Mouse (Mus musculus): ENCODE data around the gene Olfr648. TPM values are rescaled to one million over a fixed set of nuclear protein-coding genes. Genes with fewer than 3 reads are reported as not detected.

Gene Olfr648
- polyA plus RNA-seq, 1 experiment from 2014 or later: 0.24 TPM

Other genes with a start within 250 kb of the Olfr648 start
- gene Olfr632, start 249.0 kb downstream of the Olfr648 start, polyA plus RNA-seq (2015; fragmentation: Nextera tagmentation; extraction: Ambion mirVana): not detected in 2 replicates
- gene Olfr633, start 239.0 kb downstream of the Olfr648 start, polyA plus RNA-seq (2015; fragmentation: Nextera tagmentation; extraction: Ambion mirVana): not detected in 2 replicates
- not detected in 2 replicates for gene Olfr635, start 212.2 kb downstream of the Olfr648 start, polyA plus RNA-seq (2015; fragmentation: Nextera tagmentation; extraction: Ambion mirVana)
- not detected in 2 replicates for gene Olfr638, start 184.6 kb downstream of the Olfr648 start, polyA plus RNA-seq (2015; fragmentation: Nextera tagmentation; extraction: Ambion mirVana)
- gene Olfr639, start 166.1 kb downstream of the Olfr648 start, polyA plus RNA-seq (2015; fragmentation: Nextera tagmentation; extraction: Ambion mirVana): 0.03 TPM in 1 of 2 replicates, not detected in the other
- gene Olfr640, start 157.8 kb downstream of the Olfr648 start, polyA plus RNA-seq (2015; fragmentation: Nextera tagmentation; extraction: Ambion mirVana): not detected in 2 replicates
- not detected in 2 replicates for gene Olfr641, start 147.9 kb downstream of the Olfr648 start, polyA plus RNA-seq (2015; fragmentation: Nextera tagmentation; extraction: Ambion mirVana)
- not detected in 2 replicates for gene Olfr642, start 130.7 kb downstream of the Olfr648 start, polyA plus RNA-seq (2015; fragmentation: Nextera tagmentation; extraction: Ambion mirVana)
- not detected in 2 replicates for gene 4930516K23Rik, start 121.9 kb downstream of the Olfr648 start, polyA plus RNA-seq (2015; fragmentation: Nextera tagmentation; extraction: Ambion mirVana)
- gene Olfr644, start 111.5 kb downstream of the Olfr648 start, polyA plus RNA-seq (2015; fragmentation: Nextera tagmentation; extraction: Ambion mirVana): not detected in 2 replicates
- gene Olfr645, start 97.9 kb downstream of the Olfr648 start, polyA plus RNA-seq (2015; fragmentation: Nextera tagmentation; extraction: Ambion mirVana): not detected in 2 replicates
- not detected in 2 replicates for gene Olfr646, start 78.5 kb downstream of the Olfr648 start, polyA plus RNA-seq (2015; fragmentation: Nextera tagmentation; extraction: Ambion mirVana)
- not detected in 2 replicates for gene Ubqln5, start 53.6 kb downstream of the Olfr648 start, polyA plus RNA-seq (2015; fragmentation: Nextera tagmentation; extraction: Ambion mirVana)
- gene Olfr643, start 46.0 kb downstream of the Olfr648 start, polyA plus RNA-seq (2015; fragmentation: Nextera tagmentation; extraction: Ambion mirVana): not detected in 2 replicates
- gene Ubqln3, start 40.1 kb downstream of the Olfr648 start, polyA plus RNA-seq (2015; fragmentation: Nextera tagmentation; extraction: Ambion mirVana): not detected in 2 replicates
- not detected in 2 replicates for gene Ubqlnl, start 32.8 kb downstream of the Olfr648 start, polyA plus RNA-seq (2015; fragmentation: Nextera tagmentation; extraction: Ambion mirVana)
- 0.08 TPM in 1 of 2 replicates, not detected in the other for gene Olfm5, start 18.6 kb downstream of the Olfr648 start, polyA plus RNA-seq (2015; fragmentation: Nextera tagmentation; extraction: Ambion mirVana)
- not detected in 2 replicates for gene Olfr649, start 12.6 kb upstream of the Olfr648 start, polyA plus RNA-seq (2015; fragmentation: Nextera tagmentation; extraction: Ambion mirVana)
- gene Trim6, start 35.4 kb upstream of the Olfr648 start, polyA plus RNA-seq (2015; fragmentation: Nextera tagmentation; extraction: Ambion mirVana): 0.97 and 1.4 TPM in 2 replicates
- 3.0 and 4.3 TPM in 2 replicates for gene Trim34a, start 61.1 kb upstream of the Olfr648 start, polyA plus RNA-seq (2015; fragmentation: Nextera tagmentation; extraction: Ambion mirVana)
- 0.68 and 0.74 TPM in 2 replicates for gene Trim5, start 104.7 kb upstream of the Olfr648 start, polyA plus RNA-seq (2015; fragmentation: Nextera tagmentation; extraction: Ambion mirVana)
- gene Trim12a, start 132.1 kb upstream of the Olfr648 start, polyA plus RNA-seq (2015; fragmentation: Nextera tagmentation; extraction: Ambion mirVana): 7.5 and 10.1 TPM in 2 replicates
- gene Trim34b, start 146.1 kb upstream of the Olfr648 start, polyA plus RNA-seq (2015; fragmentation: Nextera tagmentation; extraction: Ambion mirVana): 0.13 and 0.20 TPM in 2 replicates
- 2.2 and 2.9 TPM in 2 replicates for gene Trim12c, start 170.0 kb upstream of the Olfr648 start, polyA plus RNA-seq (2015; fragmentation: Nextera tagmentation; extraction: Ambion mirVana)
- gene Trim30b, start 186.5 kb upstream of the Olfr648 start, polyA plus RNA-seq (2015; fragmentation: Nextera tagmentation; extraction: Ambion mirVana): 0.05 and 0.07 TPM in 2 replicates
- gene Trim30c, start 217.4 kb upstream of the Olfr648 start, polyA plus RNA-seq (2015; fragmentation: Nextera tagmentation; extraction: Ambion mirVana): 0.11 and 0.26 TPM in 2 replicates

Data from heart, embryonic 16.5 days (tissue).